Mouse (Mus musculus) hindbrain, embryonic 10.5 days (tissue): ENCODE results near the gene Tmem189. TPM values are rescaled to one million over a fixed set of nuclear protein-coding genes. Genes with fewer than 3 reads are reported as not detected.
A peak's percentile ranks its signal among the peaks of the same experiment; 100 is the strongest.
"Not testable (repeated sequence)": the region's sequence is repeated elsewhere in the genome, so short reads cannot be mapped to it uniquely, and the experiment has no call there.

Experiments used
- DNase-seq: peaks from one replicate; pipeline ENCODE4 v3.0.0-alpha.2; 2017; ENCODE audit warnings: low spot score
- H3K27ac ChIP-seq: fragments of 300-500 bp; sonication (generic); 2 replicates; pipeline ENCODE4 v1.5.1; 2016; ENCODE audit warnings: mild to moderate bottlenecking, moderate library complexity
- H3K27me3 ChIP-seq: fragments of 300-500 bp; sonication (generic); 2 replicates; pipeline ENCODE4 v1.6.1; 2016; ENCODE audit warnings: mild to moderate bottlenecking; ENCODE audit not compliant: poor library complexity, insufficient read depth, severe bottlenecking
- H3K36me3 ChIP-seq: fragments of 300-500 bp; sonication (generic); 2 replicates; pipeline ENCODE4 v1.6.1; 2016; ENCODE audit warnings: mild to moderate bottlenecking, moderate library complexity
- H3K4me1 ChIP-seq: fragments of 300-500 bp; sonication (generic); replicated peaks from 2 replicates; pipeline ENCODE4 v1.6.1; 2016; ENCODE audit warnings: mild to moderate bottlenecking
- H3K4me3 ChIP-seq: fragments of 300-500 bp; sonication (generic); 2 replicates; pipeline ENCODE4 v1.5.1; 2016; ENCODE audit warnings: mild to moderate bottlenecking, moderate library complexity
- H3K9me3 ChIP-seq: fragments of 300-500 bp; sonication (generic); 2 replicates; pipeline ENCODE4 v1.6.1; 2016; ENCODE audit warnings: mild to moderate bottlenecking, moderate library complexity
- WGBS: fragments of 180-500 bp; shearing (Covaris S2); methylation state at CpG from one replicate; pipeline ENCODE4 v1.1.7; 2016; 5-methylcytosine and 5-hydroxymethylcytosine counted together
- polyA plus RNA-seq: library from polyadenylated mRNA; unstranded; fragments of >200 nt; fragmentation: Nextera tagmentation; extraction: Ambion mirVana; gene quantifications from 2 replicates; pipeline ENCODE4 v1.2.1, GENCODE M21; 2016

Tmem189 gene
- polyA plus RNA-seq, 1 experiment from 2014 or later, result 41.2 TPM

- WGBS, result 81% methylated on average over 9 of the region's 9 CpGs
- Histone ChIP-seq H3K4me1 (peaks cover 35% of the 10 kb centered on the region), H3K27ac (no peak overlapping the region), H3K4me3 (no peak overlapping the region), H3K36me3 (peaks cover 49% of the 10 kb centered on the region), H3K9me3 (no peaks in the 10 kb centered on the region), H3K27me3 (no peaks in the 10 kb centered on the region)
- DNase-seq, result no peak
Observed at GRCm38 (mm10) chr2:167621255-167622087, 68.2 kb downstream of the Tmem189 start.

- WGBS, result 61% methylated on average over 4 of the region's 4 CpGs
- Histone ChIP-seq H3K9me3 (peaks cover 9% of the 10 kb centered on the region; the same call in 1 of the 2 replicates), H3K27me3 (no peaks in the 10 kb centered on the region), H3K4me1 (peaks cover 30% of the 10 kb centered on the region), H3K27ac (no peak overlapping the region), H3K36me3 (peaks cover 84% of the 10 kb centered on the region), H3K4me3 (no peak overlapping the region)
- DNase-seq, result no peak
Observed at GRCm38 (mm10) chr2:167617472-167617871, 72.2 kb downstream of the Tmem189 start.

- Histone ChIP-seq H3K9me3 (peaks cover 9% of the 10 kb centered on the region; the same call in 1 of the 2 replicates), H3K36me3 (peaks cover 84% of the 10 kb centered on the region), H3K27me3 (no peaks in the 10 kb centered on the region), H3K27ac (no peak overlapping the region), H3K4me1 (peaks cover 26% of the 10 kb centered on the region), H3K4me3 (no peak overlapping the region)
- WGBS, result 92% methylated on average over 3 of the region's 3 CpGs
- DNase-seq, result no peak
Observed at GRCm38 (mm10) chr2:167617034-167617433, 72.6 kb downstream of the Tmem189 start.

GRCm38 (mm10) chr2:167613335-167613734 lies 76.3 kb downstream of the Tmem189 start:
- DNase-seq, H3K27ac ChIP-seq, H3K9me3 ChIP-seq, H3K27me3 ChIP-seq, H3K4me3 ChIP-seq: not testable (repeated sequence)
- Histone ChIP-seq H3K36me3 (peaks cover 93% of the 10 kb centered on the region), H3K4me1 (peaks cover 28% of the 10 kb centered on the region)
- 94% methylated on average over 7 of the region's 7 CpGs for WGBS

- Histone ChIP-seq H3K27ac (no peak overlapping the region), H3K4me1 (peaks cover 18% of the 10 kb centered on the region), H3K36me3 (peaks cover 87% of the 10 kb centered on the region), H3K4me3 (no peak overlapping the region), H3K27me3 (no peaks in the 10 kb centered on the region), H3K9me3 (peaks cover 9% of the 10 kb centered on the region; the same call in 1 of the 2 replicates)
- DNase-seq, result no peak
- WGBS, result 95% methylated on average over 14 of the region's 14 CpGs
Observed at GRCm38 (mm10) chr2:167612122-167612521, 77.5 kb downstream of the Tmem189 start.

- 89% methylated on average over 10 of the region's 10 CpGs for WGBS
- Histone ChIP-seq H3K27me3 (no peaks in the 10 kb centered on the region), H3K4me3 (no peak overlapping the region), H3K4me1 (peaks cover 14% of the 10 kb centered on the region), H3K36me3 (peaks cover 87% of the 10 kb centered on the region), H3K27ac (no peak overlapping the region), H3K9me3 (peaks cover 9% of the 10 kb centered on the region; the same call in 1 of the 2 replicates)
- DNase-seq, result no peak
Observed at GRCm38 (mm10) chr2:167611287-167611686, 78.3 kb downstream of the Tmem189 start.

GRCm38 (mm10) chr2:167606745-167607123 lies 82.9 kb downstream of the Tmem189 start:
- Histone ChIP-seq H3K36me3 (peaks cover 43% of the 10 kb centered on the region), H3K27me3 (peaks cover 27% of the 10 kb centered on the region), H3K4me3 (no peak overlapping the region), H3K9me3 (no peaks in the 10 kb centered on the region), H3K27ac (no peak overlapping the region), H3K4me1 (peaks cover 36% of the 10 kb centered on the region)
- 91% methylated on average over 4 of the region's 4 CpGs for WGBS
- DNase-seq, result no peak

GRCm38 (mm10) chr2:167605817-167606744 lies 83.5 kb downstream of the Tmem189 start:
- Histone ChIP-seq H3K27me3 (peaks cover 27% of the 10 kb centered on the region), H3K27ac (no peak overlapping the region), H3K9me3 (no peaks in the 10 kb centered on the region), H3K36me3 (peaks cover 37% of the 10 kb centered on the region), H3K4me3 (no peak overlapping the region), H3K4me1 (peaks cover 32% of the 10 kb centered on the region)
- no peak for DNase-seq
- WGBS, result 81% methylated on average over 17 of the region's 17 CpGs

GRCm38 (mm10) chr2:167605178-167605794 lies 84.3 kb downstream of the Tmem189 start:
- Histone ChIP-seq H3K27ac (no peak overlapping the region), H3K4me1 (peaks cover 29% of the 10 kb centered on the region), H3K4me3 (no peak overlapping the region), H3K27me3 (peaks cover 31% of the 10 kb centered on the region), H3K36me3 (peaks cover 30% of the 10 kb centered on the region), H3K9me3 (no peaks in the 10 kb centered on the region)
- peak; percentile 88 for DNase-seq
- WGBS, result 25% methylated on average over 11 of the region's 11 CpGs

GRCm38 (mm10) chr2:167602978-167603377 lies 86.6 kb downstream of the Tmem189 start:
- WGBS, result 45% methylated on average over 5 of the region's 5 CpGs
- peaks cover 17% of the 10 kb centered on the region for H3K36me3 ChIP-seq
- peaks cover 29% of the 10 kb centered on the region for H3K4me1 ChIP-seq
- DNase-seq, result peak; percentile 28
- H3K4me3 ChIP-seq, result no peak overlapping the region
- no peaks in the 10 kb centered on the region for H3K9me3 ChIP-seq
- peaks cover 40% of the 10 kb centered on the region for H3K27me3 ChIP-seq
- H3K27ac ChIP-seq, result 0 out of 2 replicates have a peak overlapping the region, but pooled peaks have one; percentile 35

GRCm38 (mm10) chr2:167602364-167602763 lies 87.3 kb downstream of the Tmem189 start:
- H3K4me3 ChIP-seq, result no peak overlapping the region
- peaks cover 35% of the 10 kb centered on the region for H3K4me1 ChIP-seq
- no peak for DNase-seq
- no peaks in the 10 kb centered on the region for H3K9me3 ChIP-seq
- peaks cover 13% of the 10 kb centered on the region for H3K36me3 ChIP-seq
- H3K27me3 ChIP-seq, result peaks cover 47% of the 10 kb centered on the region
- 0 out of 2 replicates have a peak overlapping the region, but pooled peaks have one; percentile 35 for H3K27ac ChIP-seq
- WGBS, result 76% methylated on average over 2 of the region's 2 CpGs

- Histone ChIP-seq H3K27ac (no peak overlapping the region), H3K4me1 (peaks cover 53% of the 10 kb centered on the region), H3K36me3 (no peaks in the 10 kb centered on the region), H3K9me3 (no peaks in the 10 kb centered on the region), H3K4me3 (no peak overlapping the region), H3K27me3 (peaks cover 59% of the 10 kb centered on the region)
- DNase-seq, result no peak
- WGBS, result 76% methylated on average over 8 of the region's 8 CpGs
Observed at GRCm38 (mm10) chr2:167600481-167600995, 89.1 kb downstream of the Tmem189 start.
